Mouse (Mus musculus) small intestine, adult 2 months (tissue): ENCODE measurements around the gene Raet1e. TPM values are rescaled to one million over a fixed set of nuclear protein-coding genes. Genes with fewer than 3 reads are reported as not detected.
A peak's percentile ranks its signal among the peaks of the same experiment; 100 is the strongest.
"Not testable (repeated sequence)": the region's sequence is repeated elsewhere in the genome, so short reads cannot be mapped to it uniquely, and the experiment has no call there.

ENCODE experiments used
- H3K27ac ChIP-seq: fragments of 200-500 bp; 2 replicates; pipeline ENCODE4 v1.5.1; 2012; ENCODE audit warnings: low read depth, low read length, control low read depth, inconsistent platforms; ENCODE audit not compliant: insufficient read depth
- H3K27me3 ChIP-seq: fragments of 200-500 bp; 2 replicates; pipeline ENCODE4 v1.6.1; 2012; ENCODE audit warnings: mild to moderate bottlenecking, moderate library complexity, low read length, inconsistent platforms; ENCODE audit not compliant: control insufficient read depth, insufficient read depth
- H3K36me3 ChIP-seq: fragments of 200-500 bp; 2 replicates; pipeline ENCODE4 v1.6.1; 2012; ENCODE audit warnings: mild to moderate bottlenecking, low read length, control low read depth, inconsistent platforms; ENCODE audit not compliant: control insufficient read depth, insufficient read depth
- H3K4me1 ChIP-seq: fragments of 200-500 bp; 2 replicates; pipeline ENCODE4 v1.6.1; 2012; ENCODE audit warnings: low read length, inconsistent platforms, mixed read lengths; ENCODE audit not compliant: control insufficient read depth, insufficient read depth, insufficient read length
- H3K4me3 ChIP-seq: fragments of 200-500 bp; 2 replicates; pipeline ENCODE4 v1.5.1; 2012; ENCODE audit warnings: low read depth, mild to moderate bottlenecking, control low read depth, inconsistent platforms, low read length, moderate library complexity
- CTCF ChIP-seq: fragments of 200-500 bp; IDR thresholded peaks from 2 replicates; pipeline ENCODE4 v1.5.1; 2012; ENCODE audit warnings: low read depth, mild to moderate bottlenecking, control low read depth, inconsistent platforms, low read length, moderate library complexity, mixed read lengths; ENCODE audit not compliant: insufficient replicate concordance, insufficient read length; ENCODE audit errors: extremely low read depth
- POLR2A ChIP-seq: fragments of 200-500 bp; IDR thresholded peaks from 2 replicates; pipeline ENCODE4 v1.6.1; 2012; ENCODE audit warnings: low read depth, mild to moderate bottlenecking, control low read depth, inconsistent platforms, low read length, moderate library complexity
- WGBS: fragments of 180-500 bp; shearing (Covaris S2); methylation state at CpG from one replicate; pipeline ENCODE4 v1.1.7; 2018; 5-methylcytosine and 5-hydroxymethylcytosine counted together
- polyA plus RNA-seq: library from polyadenylated mRNA; depleted of rRNA; stranded (reverse); fragments of >200 nt; gene quantifications from 2 replicates; pipeline ENCODE4 v1.2.3, GENCODE M21; 2012

The Raet1e gene
- polyA plus RNA-seq, 1 experiment, result 0.37 TPM

GRCm38 (mm10) chr10:22149691-22150465 is 8.5 kb upstream of the Raet1e start:
- Histone ChIP-seq H3K36me3 (no peaks in the 10 kb centered on the region), H3K4me1 (peaks cover 8% of the 10 kb centered on the region), H3K4me3 (peak overlapping the region; percentile 78), H3K27me3 (peaks cover 32% of the 10 kb centered on the region), H3K27ac (no peak overlapping the region)
- TF ChIP-seq CTCF (no peak), POLR2A (no peak)
- WGBS, result 1% methylated on average over 50 of the region's 50 CpGs

GRCm38 (mm10) chr10:22150593-22150992 is 7.8 kb upstream of the Raet1e start:
- 1% methylated on average over 27 of the region's 27 CpGs for WGBS
- Histone ChIP-seq H3K4me3 (peak overlapping the region; percentile 78), H3K36me3 (no peaks in the 10 kb centered on the region), H3K27ac (no peak overlapping the region), H3K4me1 (peaks cover 8% of the 10 kb centered on the region), H3K27me3 (peaks cover 38% of the 10 kb centered on the region)
- TF ChIP-seq POLR2A, result no peak
- no peak for TF ChIP-seq CTCF

- H3K4me1 ChIP-seq, H3K36me3 ChIP-seq, H3K27ac ChIP-seq: not testable (repeated sequence)
- Histone ChIP-seq H3K27me3 (peaks cover 41% of the 10 kb centered on the region), H3K4me3 (peak overlapping the region; percentile 23; the same call in 1 of the 2 replicates)
- WGBS, result 2% methylated on average over 55 of the region's 55 CpGs
These were observed 7.1 kb upstream of the Raet1e start for GRCm38 (mm10) chr10:22151056-22151862.

GRCm38 (mm10) chr10:22151863-22152640 is 6.3 kb upstream of the Raet1e start:
- not testable (repeated sequence) for H3K27ac ChIP-seq, H3K36me3 ChIP-seq, H3K4me3 ChIP-seq, H3K4me1 ChIP-seq
- 8% methylated on average over 11 of the region's 11 CpGs for WGBS
- H3K27me3 ChIP-seq, result peaks cover 45% of the 10 kb centered on the region

GRCm38 (mm10) chr10:22153147-22153690 is 5.2 kb upstream of the Raet1e start:
- H3K36me3 ChIP-seq, H3K4me1 ChIP-seq, H3K4me3 ChIP-seq, H3K27ac ChIP-seq: not testable (repeated sequence)
- H3K27me3 ChIP-seq, result peaks cover 50% of the 10 kb centered on the region
- 10% methylated on average over 7 of the region's 7 CpGs for WGBS

GRCm38 (mm10) chr10:22154127-22154526 is 4.2 kb upstream of the Raet1e start:
- H3K4me3 ChIP-seq, result peak overlapping the region; percentile 44
- not testable (repeated sequence) for H3K36me3 ChIP-seq, H3K27ac ChIP-seq
- under 1% methylated on average over 38 of the region's 38 CpGs for WGBS
- H3K27me3 ChIP-seq, result peaks cover 57% of the 10 kb centered on the region
- H3K4me1 ChIP-seq, result peaks cover 10% of the 10 kb centered on the region
